Mouse (Mus musculus) hindbrain, postnatal 0 days (tissue): ENCODE measurements at regions not wholly inside any gene's neighbourhood (a gene's known extent, or its start where the extent isn't known, plus 50 kb on each side); places are given as distances from the start of the nearest gene placed in this dataset.

ENCODE experiments used
- ATAC-seq: fragments of 200-750 bp; cut with Nextera tagmentation; 2 replicates; pipeline ENCODE4 v1.8.0; 2017; ENCODE audit warnings: mild to moderate bottlenecking, moderate TSS enrichment, moderate library complexity
- DNase-seq: peaks from one replicate; pipeline ENCODE4 v3.0.0-alpha.2; 2015; ENCODE audit warnings: low spot score
- H3K27ac ChIP-seq: fragments of 300-500 bp; sonication (generic); 2 replicates; pipeline ENCODE4 v1.5.1; 2014; ENCODE audit warnings: mild to moderate bottlenecking
- H3K27me3 ChIP-seq: fragments of 300-500 bp; sonication (generic); 2 replicates; pipeline ENCODE4 v1.6.1; 2014; ENCODE audit warnings: low read length, mixed read lengths; ENCODE audit not compliant: insufficient read depth
- H3K36me3 ChIP-seq: fragments of 300-500 bp; sonication (generic); 2 replicates; pipeline ENCODE4 v1.6.1; 2014; ENCODE audit warnings: low read length, mixed read lengths; ENCODE audit not compliant: insufficient read depth
- H3K4me1 ChIP-seq: fragments of 300-500 bp; sonication (generic); 2 replicates; pipeline ENCODE4 v1.6.1; 2014; ENCODE audit warnings: antibody characterized with exemption, low read length, mixed read lengths; ENCODE audit not compliant: insufficient read depth
- H3K4me2 ChIP-seq: fragments of 300-500 bp; sonication (generic); 2 replicates; pipeline ENCODE4 v1.6.1; 2014; ENCODE audit warnings: low read depth, mild to moderate bottlenecking, low read length, moderate library complexity, mixed read lengths
- H3K4me3 ChIP-seq: fragments of 300-500 bp; sonication (generic); 2 replicates; pipeline ENCODE4 v1.5.1; 2014; ENCODE audit warnings: low read length
- H3K9ac ChIP-seq: fragments of 300-500 bp; sonication (generic); replicated peaks from 2 replicates; pipeline ENCODE4 v1.6.1; 2014; ENCODE audit warnings: mild to moderate bottlenecking, low read length, moderate library complexity, mixed read lengths
- H3K9me3 ChIP-seq: fragments of 300-500 bp; sonication (generic); 2 replicates; pipeline ENCODE4 v1.6.1; 2016; ENCODE audit warnings: low read length, mixed read lengths
- CTCF ChIP-seq: IDR thresholded peaks from 2 replicates; pipeline ENCODE4 v1.5.1; 2016; ENCODE audit warnings: antibody characterized with exemption, control low read depth, low read depth
- WGBS: fragments of 180-500 bp; shearing (Covaris S2); extraction: QIAGEN DNeasy Blood & Tissue Kit; methylation state at CpG from one replicate; pipeline ENCODE4 v1.1.7; 2014; 5-methylcytosine and 5-hydroxymethylcytosine counted together

- DNase-seq (no peak), ATAC-seq (no peak)
- Histone ChIP-seq H3K27ac (no peak overlapping the region), H3K4me2 (no peak overlapping the region), H3K27me3 (no peaks in the 10 kb centered on the region), H3K36me3 (no peaks in the 10 kb centered on the region), H3K4me3 (no peak overlapping the region), H3K9ac (no peak overlapping the region), H3K4me1 (no peaks in the 10 kb centered on the region), H3K9me3 (no peaks in the 10 kb centered on the region)
- no peak for TF ChIP-seq CTCF
- 90% methylated on average over 1 of the region's 1 CpGs for WGBS
Measured at GRCm38 (mm10) chr4:5379215-5379614, 586.1 kb upstream of the Impad1 start.

GRCm38 (mm10) chr4:5358274-5358673, 565.1 kb upstream of the Impad1 start:
- TF ChIP-seq CTCF, result no peak
- no peaks in the 10 kb centered on the region for H3K4me1 ChIP-seq
- H3K27ac ChIP-seq, result no peak overlapping the region
- no peak overlapping the region for H3K4me3 ChIP-seq
- H3K27me3 ChIP-seq, result no peaks in the 10 kb centered on the region
- no peaks in the 10 kb centered on the region for H3K36me3 ChIP-seq
- H3K9ac ChIP-seq, result no peak overlapping the region
- DNase-seq (no peak), ATAC-seq (no peak)
- 90% methylated on average over 1 of the region's 1 CpGs for WGBS
- H3K9me3 ChIP-seq, result no peaks in the 10 kb centered on the region
- no peak overlapping the region for H3K4me2 ChIP-seq

GRCm38 (mm10) chr4:5346226-5346625, 553.1 kb upstream of the Impad1 start:
- no peaks in the 10 kb centered on the region for H3K27me3 ChIP-seq
- 79% methylated on average over 3 of the region's 3 CpGs for WGBS

GRCm38 (mm10) chr4:5344739-5345138, 551.6 kb upstream of the Impad1 start:
- 94% methylated on average over 4 of the region's 4 CpGs for WGBS
- Histone ChIP-seq H3K36me3 (no peaks in the 10 kb centered on the region), H3K4me2 (no peak overlapping the region), H3K9ac (no peak overlapping the region), H3K4me1 (no peaks in the 10 kb centered on the region), H3K9me3 (no peaks in the 10 kb centered on the region), H3K27ac (no peak overlapping the region), H3K27me3 (no peaks in the 10 kb centered on the region), H3K4me3 (no peak overlapping the region)
- DNase-seq (no peak), ATAC-seq (no peak)
- TF ChIP-seq CTCF, result no peak

More at GRCm38 (mm10) chr4:5346226-5346625, 553.1 kb upstream of the Impad1 start:
- no peak for TF ChIP-seq CTCF
- Histone ChIP-seq H3K4me1 (no peaks in the 10 kb centered on the region), H3K9me3 (no peaks in the 10 kb centered on the region), H3K4me3 (no peak overlapping the region), H3K9ac (no peak overlapping the region), H3K36me3 (no peaks in the 10 kb centered on the region), H3K4me2 (no peak overlapping the region), H3K27ac (no peak overlapping the region)
- DNase-seq, result no peak
- no peak for ATAC-seq

GRCm38 (mm10) chr4:5344311-5344710, 551.2 kb upstream of the Impad1 start:
- no peak for ATAC-seq
- WGBS, result 84% methylated on average over 2 of the region's 2 CpGs
- TF ChIP-seq CTCF, result no peak

GRCm38 (mm10) chr4:5337158-5337896, 544.2 kb upstream of the Impad1 start:
- no peak for TF ChIP-seq CTCF
- Histone ChIP-seq H3K4me2 (no peak overlapping the region), H3K36me3 (no peaks in the 10 kb centered on the region), H3K9me3 (no peaks in the 10 kb centered on the region), H3K4me1 (no peaks in the 10 kb centered on the region), H3K9ac (no peak overlapping the region), H3K27me3 (no peaks in the 10 kb centered on the region), H3K4me3 (no peak overlapping the region), H3K27ac (no peak overlapping the region)
- WGBS, result 85% methylated on average over 4 of the region's 4 CpGs
- ATAC-seq (no peak), DNase-seq (no peak)

More at GRCm38 (mm10) chr4:5344311-5344710, 551.2 kb upstream of the Impad1 start:
- Histone ChIP-seq H3K4me2 (no peak overlapping the region), H3K4me3 (no peak overlapping the region), H3K27ac (no peak overlapping the region), H3K9me3 (no peaks in the 10 kb centered on the region), H3K36me3 (no peaks in the 10 kb centered on the region), H3K4me1 (no peaks in the 10 kb centered on the region), H3K27me3 (no peaks in the 10 kb centered on the region), H3K9ac (no peak overlapping the region)
- DNase-seq, result no peak

- Histone ChIP-seq H3K4me1 (no peaks in the 10 kb centered on the region), H3K4me3 (no peak overlapping the region), H3K9ac (no peak overlapping the region), H3K4me2 (no peak overlapping the region), H3K36me3 (no peaks in the 10 kb centered on the region), H3K27ac (no peak overlapping the region), H3K27me3 (no peaks in the 10 kb centered on the region), H3K9me3 (no peaks in the 10 kb centered on the region)
- 88% methylated on average over 2 of the region's 2 CpGs for WGBS
- ATAC-seq, result no peak
- DNase-seq, result no peak
- TF ChIP-seq CTCF, result no peak
Measured at GRCm38 (mm10) chr4:5335030-5335429, 541.9 kb upstream of the Impad1 start.
